Mouse (Mus musculus) heart, embryonic 16.5 days (tissue): ENCODE measurements around the gene Samd1. TPM values are rescaled to one million over a fixed set of nuclear protein-coding genes. Genes with fewer than 3 reads are reported as not detected.

Experiments used
- ATAC-seq: fragments of 200-750 bp; cut with Nextera tagmentation; replicated peaks from 2 replicates; pipeline ENCODE4 v1.8.0; 2017; ENCODE audit warnings: moderate number of reproducible peaks; ENCODE audit not compliant: insufficient read depth, low FRiP score; ENCODE audit errors: extremely low read depth
- H3K27ac ChIP-seq: fragments of 300-500 bp; sonication (generic); 2 replicates; pipeline ENCODE4 v1.5.1; 2014; ENCODE audit warnings: mild to moderate bottlenecking, low read length, control low read depth, moderate library complexity
- H3K27me3 ChIP-seq: fragments of 300-500 bp; sonication (generic); 2 replicates; pipeline ENCODE4 v1.6.1; 2014; ENCODE audit warnings: low read length, mixed read lengths; ENCODE audit not compliant: control insufficient read depth, insufficient read depth
- H3K36me3 ChIP-seq: fragments of 300-500 bp; sonication (generic); 2 replicates; pipeline ENCODE4 v1.6.1; 2014; ENCODE audit not compliant: control insufficient read depth, insufficient read depth
- H3K4me1 ChIP-seq: fragments of 300-500 bp; sonication (generic); 2 replicates; pipeline ENCODE4 v1.6.1; 2014; ENCODE audit warnings: low read length, mixed read lengths; ENCODE audit not compliant: control insufficient read depth, insufficient read depth
- H3K4me2 ChIP-seq: fragments of 300-500 bp; sonication (generic); 2 replicates; pipeline ENCODE4 v1.6.1; 2014; ENCODE audit warnings: low read depth, mild to moderate bottlenecking, control low read depth, low read length
- H3K4me3 ChIP-seq: fragments of 300-500 bp; sonication (generic); 2 replicates; pipeline ENCODE4 v1.5.1; 2014; ENCODE audit warnings: mild to moderate bottlenecking, control low read depth, low read length
- H3K9ac ChIP-seq: fragments of 300-500 bp; sonication (generic); 2 replicates; pipeline ENCODE4 v1.6.1; 2014; ENCODE audit warnings: low read length, control low read depth
- H3K9me3 ChIP-seq: fragments of 300-500 bp; sonication (generic); replicated peaks from 2 replicates; pipeline ENCODE4 v1.6.1; 2016; ENCODE audit warnings: low read length; ENCODE audit not compliant: control insufficient read depth
- WGBS: fragments of 180-500 bp; shearing (Covaris S2); extraction: QIAGEN DNeasy Blood & Tissue Kit; methylation state at CpG from one replicate; pipeline ENCODE4 v1.1.7; 2014; 5-methylcytosine and 5-hydroxymethylcytosine counted together
- microRNA counts: library from miRNA; unstranded; fragments of <30 nt; microRNA quantifications from one replicate; lab custom pipeline; 2016
- microRNA-seq: library from miRNA; unstranded; fragments of <30 nt; microRNA quantifications from one replicate; pipeline ENCODE4, GENCODE M21; 2017
- polyA plus RNA-seq: library from polyadenylated mRNA; unstranded; fragments of >200 nt; fragmentation: Nextera tagmentation; extraction: Ambion mirVana; gene quantifications from 2 replicates; pipeline ENCODE4 v1.2.1, GENCODE M21; 2015

Gene Samd1
- polyA plus RNA-seq, 1 experiment from 2014 or later: 6.0 TPM

DNA sequence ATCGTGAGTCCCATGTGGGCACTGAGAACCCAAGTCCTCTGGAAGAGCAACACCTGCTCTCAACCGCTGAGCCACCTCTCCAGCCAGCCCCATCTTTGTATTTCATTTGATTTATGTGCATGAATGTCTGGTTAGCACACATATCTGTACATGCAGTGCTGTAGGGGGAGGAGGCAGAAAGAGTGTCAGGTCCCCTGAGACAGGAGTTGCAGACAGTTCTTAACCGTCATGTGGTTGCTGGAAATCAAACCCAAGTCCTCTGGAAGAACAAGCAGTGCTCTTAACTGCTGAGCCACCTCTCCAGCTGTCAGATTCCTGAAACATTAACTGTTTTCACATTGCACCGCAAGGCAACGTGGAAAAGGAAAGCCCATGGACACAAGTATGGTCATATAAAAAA is 50.7 kb downstream of the Samd1 start:
- H3K4me2 ChIP-seq: no peak overlapping the region
- no peak overlapping the region for H3K9ac ChIP-seq
- 66% methylated on average over 5 of the region's 5 CpGs for WGBS
- peaks cover 25% of the 10 kb centered on the region for H3K27me3 ChIP-seq
- H3K27ac ChIP-seq: no peak overlapping the region
- H3K4me3 ChIP-seq: no peak overlapping the region
- ATAC-seq: no peak
- H3K4me1 ChIP-seq: peaks cover 13% of the 10 kb centered on the region
- no peaks in the 10 kb centered on the region for H3K36me3 ChIP-seq
- 0 out of 2 replicates have a peak, but pooled peaks cover 2% of the 10 kb centered on the region for H3K9me3 ChIP-seq

MicroRNAs within 50 kb of the gene (microRNA counts, 519-probe panel; counts per million panel counts)
- not detected for microRNA mmu-miR-1199 (lab: Ali Mortazavi, UCI)

Small RNA genes within 50 kb of the gene (microRNA-seq; reads per million reads assigned to microRNA genes)
- gene Mir1199 (not detected), gene Mir8111 (4.1 reads per million, percentile 15 among the genes with 10 or more reads in this experiment)

Other genes with a start within 250 kb of the Samd1 start
- gene Adgrl1, start 97.6 kb upstream of the Samd1 start, polyA plus RNA-seq: 8.3 and 8.7 TPM in 2 replicates
- 1.0 and 1.2 TPM in 2 replicates for gene Gm10644, start 42.5 kb upstream of the Samd1 start, polyA plus RNA-seq
- 65.2 and 69.1 TPM in 2 replicates for gene Asf1b, start 42.2 kb upstream of the Samd1 start, polyA plus RNA-seq
- 258 and 282 TPM in 2 replicates for gene Prkaca, start 24.7 kb upstream of the Samd1 start, polyA plus RNA-seq
- gene 1700067K01Rik, start 3.8 kb downstream of the Samd1 start, polyA plus RNA-seq: 0.89 and 1.1 TPM in 2 replicates
- 0.21 and 0.49 TPM in 2 replicates for gene 2210011C24Rik, start 14.5 kb downstream of the Samd1 start, polyA plus RNA-seq
- gene Palm3, start 23.8 kb downstream of the Samd1 start, polyA plus RNA-seq: 1.5 and 2.7 TPM in 2 replicates
- 6.0 and 6.5 TPM in 2 replicates for gene Il27ra, start 44.9 kb downstream of the Samd1 start, polyA plus RNA-seq
- gene Rln3, start 47.3 kb downstream of the Samd1 start, polyA plus RNA-seq: 0.24 TPM in 1 of 2 replicates, not detected in the other
- gene Gm10643, start 67.5 kb downstream of the Samd1 start, polyA plus RNA-seq: 0.95 and 1.2 TPM in 2 replicates
- 5.9 and 6.4 TPM in 2 replicates for gene Rfx1, start 69.2 kb downstream of the Samd1 start, polyA plus RNA-seq
- gene Dcaf15, start 107.1 kb downstream of the Samd1 start, polyA plus RNA-seq: 5.4 and 6.0 TPM in 2 replicates
- gene Podnl1, start 128.3 kb downstream of the Samd1 start, polyA plus RNA-seq: 0.17 and 0.37 TPM in 2 replicates
- 14.8 and 15.4 TPM in 2 replicates for gene Cc2d1a, start 150.3 kb downstream of the Samd1 start, polyA plus RNA-seq
- gene 4930432K21Rik, start 150.4 kb downstream of the Samd1 start, polyA plus RNA-seq: 1.2 and 1.3 TPM in 2 replicates
- gene Nanos3, start 187.5 kb downstream of the Samd1 start, polyA plus RNA-seq: 1.5 and 1.6 TPM in 2 replicates
- 8.4 and 9.9 TPM in 2 replicates for gene Zswim4, start 239.4 kb downstream of the Samd1 start, polyA plus RNA-seq